Mouse (Mus musculus) stomach, embryonic 16.5 days (tissue): Measurements from ENCODE around the gene Spcs2. TPM values are rescaled to one million over a fixed set of nuclear protein-coding genes. Genes with fewer than 3 reads are reported as not detected.

ENCODE experiments used
- ATAC-seq: fragments of 200-750 bp; cut with Nextera tagmentation; 2 replicates; pipeline ENCODE4 v1.8.0; 2017; ENCODE audit warnings: moderate number of reproducible peaks, moderate TSS enrichment; ENCODE audit not compliant: insufficient read depth, low FRiP score
- H3K27ac ChIP-seq: fragments of 300-500 bp; sonication (generic); 2 replicates; pipeline ENCODE4 v1.5.1; 2014; ENCODE audit warnings: low read length
- H3K27me3 ChIP-seq: fragments of 300-500 bp; sonication (generic); 2 replicates; pipeline ENCODE4 v1.6.1; 2014; ENCODE audit warnings: low read length, control low read depth, mixed read lengths; ENCODE audit not compliant: control insufficient read depth, insufficient read depth
- H3K36me3 ChIP-seq: fragments of 300-500 bp; sonication (generic); 2 replicates; pipeline ENCODE4 v1.6.1; 2014; ENCODE audit warnings: low read length; ENCODE audit not compliant: control insufficient read depth, insufficient read depth
- H3K4me1 ChIP-seq: fragments of 300-500 bp; sonication (generic); 2 replicates; pipeline ENCODE4 v1.6.1; 2014; ENCODE audit warnings: low read length, control low read depth, mixed read lengths; ENCODE audit not compliant: control insufficient read depth, insufficient read depth
- H3K4me2 ChIP-seq: fragments of 300-500 bp; sonication (generic); 2 replicates; pipeline ENCODE4 v1.6.1; 2014; ENCODE audit warnings: low read depth, low read length, mixed read lengths
- H3K4me3 ChIP-seq: fragments of 300-500 bp; sonication (generic); replicated peaks from 2 replicates; pipeline ENCODE4 v1.5.1; 2014; ENCODE audit warnings: mild to moderate bottlenecking, low read length
- H3K9ac ChIP-seq: fragments of 300-500 bp; sonication (generic); 2 replicates; pipeline ENCODE4 v1.6.1; 2014; ENCODE audit warnings: low read length
- H3K9me3 ChIP-seq: fragments of 300-500 bp; sonication (generic); replicated peaks from 2 replicates; pipeline ENCODE4 v1.6.1; 2016; ENCODE audit warnings: low read length, control low read depth; ENCODE audit not compliant: control insufficient read depth
- WGBS: fragments of 180-500 bp; shearing (Covaris S2); extraction: QIAGEN DNeasy Blood & Tissue Kit; methylation state at CpG from one replicate; pipeline ENCODE4 v1.1.7; 2014; 5-methylcytosine and 5-hydroxymethylcytosine counted together
- polyA plus RNA-seq: library from polyadenylated mRNA; unstranded; fragments of >200 nt; fragmentation: Nextera tagmentation; extraction: Ambion mirVana; gene quantifications from 2 replicates; pipeline ENCODE4 v1.2.1, GENCODE M21; 2015

Spcs2 gene
- polyA plus RNA-seq, 1 experiment from 2014 or later: 373 TPM

GRCm38 (mm10) chr7:99893967-99894366 is 30.7 kb upstream of the Spcs2 start:
- H3K36me3 ChIP-seq: no peaks in the 10 kb centered on the region
- H3K27me3 ChIP-seq: no peaks in the 10 kb centered on the region
- H3K9me3 ChIP-seq: no peaks in the 10 kb centered on the region
- ATAC-seq: no peak
- H3K9ac ChIP-seq: no peak overlapping the region
- H3K4me1 ChIP-seq: no peaks in the 10 kb centered on the region
- no peak overlapping the region for H3K27ac ChIP-seq
- H3K4me3 ChIP-seq: no peak overlapping the region
- no peak overlapping the region for H3K4me2 ChIP-seq
- WGBS: 74% methylated on average over 3 of the region's 3 CpGs

GRCm38 (mm10) chr7:99892351-99892750 is 29.1 kb upstream of the Spcs2 start:
- no peaks in the 10 kb centered on the region for H3K9me3 ChIP-seq
- no peak overlapping the region for H3K9ac ChIP-seq
- no peak for ATAC-seq
- H3K27me3 ChIP-seq: no peaks in the 10 kb centered on the region
- no peaks in the 10 kb centered on the region for H3K36me3 ChIP-seq
- WGBS: 74% methylated on average over 2 of the region's 2 CpGs
- no peak overlapping the region for H3K27ac ChIP-seq
- no peaks in the 10 kb centered on the region for H3K4me1 ChIP-seq
- no peak overlapping the region for H3K4me2 ChIP-seq
- no peak overlapping the region for H3K4me3 ChIP-seq

GRCm38 (mm10) chr7:99891471-99891870 is 28.2 kb upstream of the Spcs2 start:
- Histone ChIP-seq H3K4me3 (no peak overlapping the region), H3K36me3 (no peaks in the 10 kb centered on the region), H3K27ac (no peak overlapping the region), H3K27me3 (no peaks in the 10 kb centered on the region), H3K4me1 (no peaks in the 10 kb centered on the region), H3K9ac (no peak overlapping the region), H3K9me3 (no peaks in the 10 kb centered on the region), H3K4me2 (no peak overlapping the region)
- WGBS: 56% methylated on average over 3 of the region's 3 CpGs
- no peak for ATAC-seq

GRCm38 (mm10) chr7:99890168-99890755 is 27.0 kb upstream of the Spcs2 start:
- Histone ChIP-seq H3K9ac (no peak overlapping the region), H3K9me3 (no peaks in the 10 kb centered on the region), H3K4me3 (no peak overlapping the region), H3K27ac (no peak overlapping the region), H3K4me2 (no peak overlapping the region), H3K4me1 (no peaks in the 10 kb centered on the region), H3K27me3 (no peaks in the 10 kb centered on the region), H3K36me3 (no peaks in the 10 kb centered on the region)
- ATAC-seq: no peak
- 64% methylated on average over 3 of the region's 3 CpGs for WGBS

GRCm38 (mm10) chr7:99889175-99889880 is 26.1 kb upstream of the Spcs2 start:
- Histone ChIP-seq H3K9ac (no peak overlapping the region), H3K36me3 (no peaks in the 10 kb centered on the region), H3K27me3 (no peaks in the 10 kb centered on the region), H3K4me2 (no peak overlapping the region), H3K27ac (no peak overlapping the region), H3K9me3 (no peaks in the 10 kb centered on the region), H3K4me1 (no peaks in the 10 kb centered on the region), H3K4me3 (no peak overlapping the region)
- 42% methylated on average over 10 of the region's 10 CpGs for WGBS
- ATAC-seq: no peak

- Histone ChIP-seq H3K9ac (no peak overlapping the region), H3K4me2 (no peak overlapping the region), H3K27ac (no peak overlapping the region), H3K4me1 (no peaks in the 10 kb centered on the region), H3K36me3 (no peaks in the 10 kb centered on the region), H3K9me3 (no peaks in the 10 kb centered on the region), H3K4me3 (no peak overlapping the region), H3K27me3 (no peaks in the 10 kb centered on the region)
- no peak for ATAC-seq
Observed at GRCm38 (mm10) chr7:99887743-99888142, 24.5 kb upstream of the Spcs2 start.

GRCm38 (mm10) chr7:99887230-99887735 is 24.0 kb upstream of the Spcs2 start:
- H3K27me3 ChIP-seq: no peaks in the 10 kb centered on the region
- H3K4me2 ChIP-seq: no peak overlapping the region
- WGBS: 61% methylated on average over 2 of the region's 2 CpGs
- H3K9ac ChIP-seq: no peak overlapping the region
- ATAC-seq: no peak
- H3K27ac ChIP-seq: no peak overlapping the region
- no peaks in the 10 kb centered on the region for H3K36me3 ChIP-seq
- H3K4me1 ChIP-seq: no peaks in the 10 kb centered on the region
- no peaks in the 10 kb centered on the region for H3K9me3 ChIP-seq
- no peak overlapping the region for H3K4me3 ChIP-seq

- ATAC-seq: no peak
- H3K4me1 ChIP-seq: no peaks in the 10 kb centered on the region
- 64% methylated on average over 2 of the region's 2 CpGs for WGBS
- no peaks in the 10 kb centered on the region for H3K27me3 ChIP-seq
- H3K9ac ChIP-seq: no peak overlapping the region
- no peak overlapping the region for H3K27ac ChIP-seq
- H3K4me3 ChIP-seq: no peak overlapping the region
- H3K36me3 ChIP-seq: no peaks in the 10 kb centered on the region
- no peak overlapping the region for H3K4me2 ChIP-seq
- H3K9me3 ChIP-seq: no peaks in the 10 kb centered on the region
Observed at GRCm38 (mm10) chr7:99878254-99878653, 15.0 kb upstream of the Spcs2 start.

GRCm38 (mm10) chr7:99876345-99876744 is 13.1 kb upstream of the Spcs2 start:
- Histone ChIP-seq H3K27ac (no peak overlapping the region), H3K4me1 (no peaks in the 10 kb centered on the region), H3K27me3 (no peaks in the 10 kb centered on the region), H3K4me2 (no peak overlapping the region), H3K9me3 (no peaks in the 10 kb centered on the region), H3K4me3 (no peak overlapping the region), H3K36me3 (no peaks in the 10 kb centered on the region), H3K9ac (no peak overlapping the region)
- 0 out of 2 replicates have a peak, but pooled peaks have one; percentile 37 for ATAC-seq
- 1% methylated on average over 3 of the region's 3 CpGs for WGBS
